Mouse (Mus musculus) MEL (cell line): ENCODE results near the gene Zmynd10.
A peak's percentile ranks its signal among the peaks of the same experiment; 100 is the strongest.

ENCODE experiments used
- CHD2 ChIP-seq: IDR thresholded peaks from 2 replicates; pipeline ENCODE4 v1.6.1; 2011; ENCODE audit warnings: low read length, improper control_type of control experiment
- CTCF ChIP-seq, 3 experiments: IDR thresholded peaks in 2 of 3; conservative IDR thresholded peaks in 1 of 3; 2 replicates each; pipeline ENCODE4 v1.5.1; 2011 to 2012; ENCODE audit warnings: low read length in 3 of 3, low read depth in 2 of 3, mild to moderate bottlenecking in 2 of 3, improper control_type of control experiment in 1 of 3, inconsistent platforms in 1 of 3, mixed read lengths in 1 of 3, moderate library complexity in 1 of 3; ENCODE audit not compliant: control insufficient read depth in 1 of 3, insufficient read depth in 1 of 3, poor library complexity in 1 of 3, severe bottlenecking in 1 of 3
- E2F4 ChIP-seq: IDR thresholded peaks from 2 replicates; pipeline ENCODE4 v1.6.1; 2011; ENCODE audit warnings: low read depth, low read length, improper control_type of control experiment, borderline replicate concordance
- EP300 ChIP-seq, 2 experiments: IDR thresholded peaks; 2 replicates each; pipeline ENCODE4 v1.6.1; 2011; ENCODE audit warnings: improper control_type of control experiment in 2 of 2, low read length in 2 of 2, low read depth in 1 of 2, mild to moderate bottlenecking in 1 of 2
- HCFC1 ChIP-seq: IDR thresholded peaks from 2 replicates; pipeline ENCODE4 v1.6.1; 2012; ENCODE audit warnings: low read depth, mild to moderate bottlenecking, inconsistent platforms, low read length, improper control_type of control experiment, moderate library complexity
- KAT2A ChIP-seq: conservative IDR thresholded peaks from 2 replicates; pipeline ENCODE4 v1.6.1; 2012; ENCODE audit warnings: low read depth, low read length, improper control_type of control experiment, inconsistent platforms
- NRF1 ChIP-seq: IDR thresholded peaks from 2 replicates; pipeline ENCODE4 v1.6.1; 2014; ENCODE audit warnings: low read depth, mild to moderate bottlenecking, inconsistent platforms, low read length, improper control_type of control experiment, moderate library complexity; ENCODE audit not compliant: poor library complexity, insufficient read depth, severe bottlenecking
- POLR2A ChIP-seq, 2 experiments: IDR thresholded peaks; 2 replicates each; pipeline ENCODE4 v1.6.1; 2011 to 2012; ENCODE audit warnings: low read length in 2 of 2, mild to moderate bottlenecking in 2 of 2, control low read depth in 1 of 2, improper control_type of control experiment in 1 of 2, low read depth in 1 of 2, moderate library complexity in 1 of 2; ENCODE audit not compliant: control insufficient read depth in 1 of 2, insufficient read depth in 1 of 2, poor library complexity in 1 of 2
- TAL1 ChIP-seq: IDR thresholded peaks from 2 replicates; pipeline ENCODE4 v1.6.1; 2012; ENCODE audit warnings: mild to moderate bottlenecking, inconsistent platforms, low read length, moderate library complexity, mixed read lengths
- TCF12 ChIP-seq: IDR thresholded peaks from 2 replicates; pipeline ENCODE4 v1.6.1; 2014; ENCODE audit warnings: low read depth, mild to moderate bottlenecking, inconsistent platforms, low read length, improper control_type of control experiment, moderate library complexity
- USF1 ChIP-seq: IDR thresholded peaks from 2 replicates; pipeline ENCODE4 v1.6.1; 2014; ENCODE audit warnings: low read depth, mild to moderate bottlenecking, inconsistent platforms, low read length, improper control_type of control experiment, moderate library complexity
- USF2 ChIP-seq, 2 experiments: IDR thresholded peaks; 2 replicates each; pipeline ENCODE4 v1.6.1; 2011 to 2012; ENCODE audit warnings: improper control_type of control experiment in 2 of 2, low read length in 2 of 2, borderline replicate concordance in 1 of 2, inconsistent platforms in 1 of 2, low read depth in 1 of 2, mild to moderate bottlenecking in 1 of 2; ENCODE audit not compliant: insufficient read depth in 1 of 2
- ZMIZ1 ChIP-seq: IDR thresholded peaks from 2 replicates; pipeline ENCODE4 v1.6.1; 2012; ENCODE audit warnings: low read depth, mild to moderate bottlenecking, inconsistent platforms, low read length, improper control_type of control experiment, moderate library complexity

DNA sequence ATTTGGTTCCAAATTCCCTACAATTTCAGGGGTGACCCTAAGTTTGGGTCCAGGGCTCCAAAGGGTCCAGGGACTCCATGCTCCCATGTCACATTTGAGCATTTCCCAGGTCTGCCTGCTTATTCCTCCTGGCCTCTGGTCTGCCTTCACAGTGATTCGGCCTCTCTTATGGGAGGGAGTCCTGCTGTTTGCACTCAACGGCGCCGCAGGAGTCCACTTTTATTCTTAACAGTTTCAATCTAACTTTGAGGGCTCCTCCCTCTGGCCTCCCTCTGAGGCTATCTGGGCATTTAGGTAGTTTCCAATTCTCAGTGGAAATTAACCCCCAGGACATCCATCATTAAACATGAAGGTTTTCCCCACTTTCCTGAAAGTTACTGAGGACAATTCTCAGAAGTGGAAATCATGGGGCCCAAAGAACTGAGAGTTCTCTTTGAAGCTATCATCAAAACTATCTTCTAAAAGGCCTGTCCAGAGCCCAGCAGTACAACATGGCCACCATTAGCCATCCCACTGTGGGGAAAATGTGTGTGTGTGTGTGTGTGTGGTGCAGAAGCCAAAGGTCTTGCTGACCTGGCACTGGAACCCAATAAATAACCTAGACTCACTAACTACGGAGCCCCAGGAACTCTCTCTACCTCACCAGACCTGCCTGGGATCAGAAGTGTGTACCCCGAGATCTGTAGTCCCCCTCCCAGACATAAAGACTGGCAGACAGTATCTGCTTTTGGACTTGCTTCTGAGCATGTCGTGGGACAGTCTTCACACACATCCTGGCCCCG, 47.4 kb downstream of the Zmynd10 start:
- no peak for TF ChIP-seq NRF1
- no peak for TF ChIP-seq HCFC1
- TF ChIP-seq USF2 (IDR thresholded peaks at IDR 0.05; ENCODE audit: borderline replicate concordance in 1 of 2, insufficient read depth in 1 of 2, low read depth in 1 of 2, low read length in 2 of 2) = no peak
- no peak for TF ChIP-seq CHD2
- TF ChIP-seq ZMIZ1 = no peak
- TF ChIP-seq TAL1 = no peak
- peak in 1 of 2 experiments; percentile 32; a peak in 1 of 4 replicates for TF ChIP-seq POLR2A (IDR thresholded peaks at IDR 0.05; ENCODE audit: control insufficient read depth in 1 of 2, insufficient read depth in 1 of 2, low read depth in 1 of 2, low read length in 2 of 2, poor library complexity in 1 of 2)
- TF ChIP-seq TCF12 = no peak
- no peak for TF ChIP-seq E2F4
- no peak for TF ChIP-seq KAT2A
- TF ChIP-seq CTCF (IDR thresholded peaks at IDR 0.05 in 2 of 3, conservative IDR thresholded peaks at IDR 0.05 in 1 of 3; ENCODE audit: control insufficient read depth in 1 of 3, insufficient read depth in 1 of 3, low read depth in 2 of 3, low read length in 3 of 3, poor library complexity in 1 of 3, severe bottlenecking in 1 of 3) = no peak
- TF ChIP-seq EP300 (IDR thresholded peaks at IDR 0.05; ENCODE audit: low read depth in 1 of 2, low read length in 2 of 2) = no peak
- TF ChIP-seq USF1 = no peak
